Mouse (Mus musculus): ENCODE measurements around the gene Nudt1.

DNA sequence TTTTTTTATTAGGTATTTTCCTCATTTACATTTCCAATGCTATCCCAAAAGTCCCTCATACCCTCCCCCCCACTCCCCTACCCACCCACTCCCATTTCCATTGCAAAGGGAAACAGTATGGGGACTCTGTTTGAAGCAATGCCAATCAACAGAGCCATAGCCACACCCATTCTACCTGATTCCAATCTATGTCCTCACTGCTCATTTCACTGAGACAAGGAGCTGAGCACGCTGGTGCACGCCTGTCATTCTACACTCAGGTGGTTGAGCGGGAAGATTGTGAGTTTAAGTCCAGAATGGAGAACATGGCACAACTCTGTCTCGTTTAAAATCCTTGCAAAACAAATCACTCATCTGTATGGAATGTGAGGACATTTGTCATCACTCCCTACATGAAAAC lies 11.1 kb downstream of the Nudt1 start:
- no peak for TF ChIP-seq POLR2A (IDR thresholded peaks at IDR 0.05; ENCODE audit: borderline replicate concordance, control insufficient read depth, low read depth, low read length)
- TF ChIP-seq CTCF (IDR thresholded peaks at IDR 0.05; ENCODE audit: control insufficient read depth, insufficient read depth, low read length): no peak
